Mouse (Mus musculus) lung, postnatal 0 days (tissue): ENCODE results near the gene Gsc2.

Experiments
- CTCF ChIP-seq: IDR thresholded peaks from 2 replicates; pipeline ENCODE4 v1.5.1; 2016; ENCODE audit warnings: antibody characterized with exemption, mild to moderate bottlenecking
- EP300 ChIP-seq: IDR thresholded peaks from 2 replicates; pipeline ENCODE4 v1.6.1; 2016; ENCODE audit warnings: antibody characterized with exemption, mild to moderate bottlenecking, control low read depth

GRCm38 (mm10) chr16:17914307-17915249 lies at the start of gene Gsc2:
- TF ChIP-seq CTCF (no peak), EP300 (no peak)
